Mouse (Mus musculus) forebrain, embryonic 14.5 days (tissue): Measurements from ENCODE around the gene Elp5. TPM values are rescaled to one million over a fixed set of nuclear protein-coding genes. Genes with fewer than 3 reads are reported as not detected.

Experiments
- ATAC-seq: fragments of 200-750 bp; cut with Nextera tagmentation; 2 replicates; pipeline ENCODE4 v1.8.0; 2017; ENCODE audit warnings: mild to moderate bottlenecking, moderate library complexity
- DNase-seq: peaks from one replicate; pipeline ENCODE4 v3.0.0-alpha.2; 2015; ENCODE audit warnings: low spot score
- H3K27ac ChIP-seq: fragments of 300-500 bp; sonication (generic); 2 replicates; pipeline ENCODE4 v1.5.1; 2014; ENCODE audit warnings: low read depth, mild to moderate bottlenecking, control low read depth, low read length, moderate library complexity
- H3K27me3 ChIP-seq: fragments of 300-500 bp; sonication (generic); replicated peaks from 2 replicates; pipeline ENCODE4 v1.6.1; 2014; ENCODE audit warnings: low read length, control low read depth, mixed read lengths; ENCODE audit not compliant: control insufficient read depth, insufficient read depth
- H3K36me3 ChIP-seq: fragments of 300-500 bp; sonication (generic); 2 replicates; pipeline ENCODE4 v1.6.1; 2014; ENCODE audit warnings: low read length, control low read depth; ENCODE audit not compliant: control insufficient read depth, insufficient read depth
- H3K4me1 ChIP-seq: fragments of 300-500 bp; sonication (generic); 2 replicates; pipeline ENCODE4 v1.6.1; 2014; ENCODE audit warnings: antibody characterized with exemption, low read length, control low read depth; ENCODE audit not compliant: control insufficient read depth, insufficient read depth
- H3K4me2 ChIP-seq: fragments of 300-500 bp; sonication (generic); 2 replicates; pipeline ENCODE4 v1.6.1; 2014; ENCODE audit warnings: mild to moderate bottlenecking, control low read depth, low read length
- H3K4me3 ChIP-seq: fragments of 300-500 bp; sonication (generic); 2 replicates; pipeline ENCODE4 v1.5.1; 2014; ENCODE audit warnings: low read depth, low read length, control low read depth
- H3K9ac ChIP-seq: fragments of 300-500 bp; sonication (generic); 2 replicates; pipeline ENCODE4 v1.6.1; 2014; ENCODE audit warnings: mild to moderate bottlenecking, low read length, control low read depth, moderate library complexity
- H3K9me3 ChIP-seq: fragments of 300-500 bp; sonication (generic); replicated peaks from 2 replicates; pipeline ENCODE4 v1.6.1; 2016; ENCODE audit warnings: low read length, control low read depth, mixed read lengths; ENCODE audit not compliant: control insufficient read depth
- WGBS: fragments of 180-500 bp; shearing (Covaris S2); extraction: QIAGEN DNeasy Blood & Tissue Kit; methylation state at CpG from one replicate; pipeline ENCODE4 v1.1.7; 2014; 5-methylcytosine and 5-hydroxymethylcytosine counted together
- polyA plus RNA-seq: library from polyadenylated mRNA; unstranded; fragments of >200 nt; fragmentation: Nextera tagmentation; extraction: Ambion mirVana; gene quantifications from 2 replicates; pipeline ENCODE4 v1.2.1, GENCODE M21; 2014

Elp5 gene
- polyA plus RNA-seq = 189 and 203 TPM in 2 replicates

GRCm38 (mm10) chr11:69982225-69982624 lies at the start of gene Elp5:
Gene Elp5, minus strand, starts transcription at chr11:69982517.
- no peaks in the 10 kb centered on the region for H3K9me3 ChIP-seq
- H3K4me3 ChIP-seq = peak within 1 kb of the TSS; percentile 100
- H3K27me3 ChIP-seq = no peaks in the 10 kb centered on the region
- peaks cover 23% of the 10 kb centered on the region for H3K4me1 ChIP-seq
- 60% methylated on average over 8 of the region's 8 CpGs for WGBS
- H3K27ac ChIP-seq = peak within 1 kb of the TSS; percentile 98
- H3K9ac ChIP-seq = peak within 1 kb of the TSS; percentile 99
- DNase-seq = no peak
- H3K4me2 ChIP-seq = peak within 1 kb of the TSS; percentile 88
- no peak for ATAC-seq
- H3K36me3 ChIP-seq = peaks cover 39% of the 10 kb centered on the region

- peaks cover 38% of the 10 kb centered on the region for H3K4me1 ChIP-seq
- no peak overlapping the region for H3K9ac ChIP-seq
- WGBS = 95% methylated on average over 11 of the region's 11 CpGs
- no peaks in the 10 kb centered on the region for H3K27me3 ChIP-seq
- H3K4me2 ChIP-seq = no peak overlapping the region
- no peaks in the 10 kb centered on the region for H3K9me3 ChIP-seq
- DNase-seq (no peak), ATAC-seq (no peak)
- no peak overlapping the region for H3K27ac ChIP-seq
- H3K4me3 ChIP-seq = no peak overlapping the region
- peaks cover 43% of the 10 kb centered on the region for H3K36me3 ChIP-seq
These were observed 49.0 kb upstream of the Elp5 start for GRCm38 (mm10) chr11:70031321-70031670.

DNA sequence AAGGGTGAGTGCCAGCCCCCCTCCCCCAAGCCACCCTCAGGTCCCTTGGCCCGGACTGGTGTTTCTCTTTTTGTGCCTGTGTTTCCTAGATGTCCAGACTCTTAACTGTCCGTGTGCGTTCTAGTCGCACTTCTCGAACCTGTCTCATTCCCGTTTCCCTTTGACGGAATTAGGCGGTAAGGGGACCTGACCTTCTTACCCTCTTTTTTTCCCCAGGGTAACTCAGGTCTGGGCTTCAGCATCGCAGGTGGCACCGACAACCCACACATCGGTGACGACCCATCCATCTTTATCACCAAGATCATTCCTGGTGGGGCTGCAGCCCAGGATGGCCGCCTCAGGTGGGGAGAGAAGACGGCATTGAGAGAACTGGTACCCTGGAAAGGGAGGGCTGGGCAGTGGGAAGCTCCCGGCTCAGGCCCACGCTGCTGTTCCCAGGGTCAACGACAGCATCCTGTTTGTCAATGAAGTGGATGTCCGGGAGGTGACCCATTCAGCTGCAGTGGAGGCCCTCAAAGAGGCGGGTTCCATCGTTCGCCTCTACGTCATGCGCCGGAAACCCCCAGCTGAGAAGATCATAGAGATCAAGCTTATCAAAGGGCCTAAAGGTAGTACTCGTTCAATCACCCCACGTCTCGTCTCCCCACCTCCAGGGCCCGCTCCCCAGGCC lies 48.5 kb upstream of the Elp5 start:
- H3K9me3 ChIP-seq = no peaks in the 10 kb centered on the region
- H3K36me3 ChIP-seq = peaks cover 43% of the 10 kb centered on the region
- DNase-seq (no peak), ATAC-seq (no peak)
- peak overlapping the region; percentile 59 for H3K9ac ChIP-seq
- peak overlapping the region; percentile 59 for H3K4me2 ChIP-seq
- H3K27me3 ChIP-seq = no peaks in the 10 kb centered on the region
- peak overlapping the region; percentile 31 for H3K4me3 ChIP-seq
- H3K27ac ChIP-seq = peak overlapping the region; percentile 98
- 93% methylated on average over 28 of the region's 28 CpGs for WGBS
- peaks cover 43% of the 10 kb centered on the region for H3K4me1 ChIP-seq

GRCm38 (mm10) chr11:70029829-70030550 lies 47.7 kb upstream of the Elp5 start:
- peak; percentile 76 for DNase-seq

DNA sequence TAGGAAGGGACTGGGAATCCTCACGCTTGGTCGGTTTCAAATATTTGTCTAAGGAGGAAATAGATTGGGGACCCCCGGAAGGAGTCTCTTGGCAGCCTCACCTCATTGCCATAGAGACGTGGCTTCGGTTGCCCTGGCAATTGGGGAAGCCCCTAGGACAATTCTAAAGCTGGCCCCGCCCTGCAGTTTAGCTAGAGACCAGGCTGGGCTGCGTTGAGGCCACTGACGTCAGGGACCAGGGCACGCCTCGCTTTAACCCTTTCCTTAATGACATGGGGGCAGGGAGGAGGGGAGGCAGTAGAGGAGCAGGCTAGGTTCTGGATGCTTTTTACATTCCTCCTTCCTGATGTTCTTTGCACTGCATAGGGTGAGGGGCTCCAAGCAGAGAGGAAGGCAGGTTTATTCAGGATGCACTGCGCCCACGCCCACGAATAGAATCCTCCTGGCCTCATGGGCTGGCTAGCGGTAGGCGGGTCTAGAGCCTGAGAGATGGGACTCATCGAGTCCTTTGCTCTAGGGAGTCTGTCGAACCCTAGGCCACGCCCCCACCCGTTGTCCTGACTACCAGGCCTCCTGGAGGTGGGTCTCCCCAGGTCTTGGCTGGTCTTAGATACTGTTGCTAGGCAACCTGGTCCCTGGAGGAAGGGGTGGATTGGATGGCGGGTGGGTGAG lies 46.9 kb upstream of the Elp5 start:
- peaks cover 39% of the 10 kb centered on the region for H3K36me3 ChIP-seq
- peak; percentile 99 for DNase-seq
- WGBS = under 1% methylated on average over 20 of the region's 20 CpGs
- peak overlapping the region; percentile 31 for H3K4me3 ChIP-seq
- H3K4me1 ChIP-seq = peaks cover 53% of the 10 kb centered on the region
- no peaks in the 10 kb centered on the region for H3K9me3 ChIP-seq
- H3K27ac ChIP-seq = peak overlapping the region; percentile 98
- H3K9ac ChIP-seq = peak overlapping the region; percentile 59
- H3K27me3 ChIP-seq = no peaks in the 10 kb centered on the region
- peak overlapping the region; percentile 59 for H3K4me2 ChIP-seq
- peak; percentile 92 for ATAC-seq

More at GRCm38 (mm10) chr11:70029829-70030550, 47.7 kb upstream of the Elp5 start:
- Histone ChIP-seq H3K4me1 (peaks cover 48% of the 10 kb centered on the region), H3K9ac (peak overlapping the region; percentile 59), H3K27me3 (no peaks in the 10 kb centered on the region), H3K4me3 (peak overlapping the region; percentile 31), H3K4me2 (peak overlapping the region; percentile 59), H3K27ac (peak overlapping the region; percentile 98), H3K9me3 (no peaks in the 10 kb centered on the region), H3K36me3 (peaks cover 43% of the 10 kb centered on the region)
- 22% methylated on average over 11 of the region's 11 CpGs for WGBS
- ATAC-seq = peak; percentile 67

GRCm38 (mm10) chr11:70028401-70029129 lies 46.2 kb upstream of the Elp5 start:
- Histone ChIP-seq H3K27ac (peak overlapping the region; percentile 98), H3K27me3 (no peaks in the 10 kb centered on the region), H3K4me3 (peak overlapping the region; percentile 31), H3K9me3 (no peaks in the 10 kb centered on the region), H3K36me3 (peaks cover 32% of the 10 kb centered on the region), H3K4me1 (peaks cover 58% of the 10 kb centered on the region), H3K4me2 (peak overlapping the region; percentile 59), H3K9ac (peak overlapping the region; percentile 59)
- DNase-seq (no peak), ATAC-seq (peak; percentile 3; the same call in 1 of the 2 replicates)
- 18% methylated on average over 12 of the region's 12 CpGs for WGBS

- Histone ChIP-seq H3K4me3 (no peak overlapping the region; the same call in 1 of the 2 replicates), H3K27me3 (no peaks in the 10 kb centered on the region), H3K4me2 (peak overlapping the region; percentile 59), H3K9me3 (no peaks in the 10 kb centered on the region), H3K27ac (peak overlapping the region; percentile 98), H3K9ac (peak overlapping the region; percentile 59), H3K4me1 (peaks cover 68% of the 10 kb centered on the region), H3K36me3 (peaks cover 20% of the 10 kb centered on the region)
- WGBS = 25% methylated on average over 9 of the region's 9 CpGs
- ATAC-seq (no peak), DNase-seq (no peak)
These were observed 45.1 kb upstream of the Elp5 start for GRCm38 (mm10) chr11:70027397-70027796.

GRCm38 (mm10) chr11:70026689-70027088 lies 44.4 kb upstream of the Elp5 start:
- DNase-seq (peak; percentile 65), ATAC-seq (no peak)
- H3K27me3 ChIP-seq = no peaks in the 10 kb centered on the region

More at GRCm38 (mm10) chr11:70026689-70027088, 44.4 kb upstream of the Elp5 start:
- peaks cover 13% of the 10 kb centered on the region for H3K36me3 ChIP-seq
- WGBS = 3% methylated on average over 16 of the region's 19 CpGs
- peak overlapping the region; percentile 98; the same call in 1 of the 2 replicates for H3K27ac ChIP-seq
- H3K9ac ChIP-seq = peak overlapping the region; percentile 59
- no peaks in the 10 kb centered on the region for H3K9me3 ChIP-seq
- H3K4me2 ChIP-seq = peak overlapping the region; percentile 59
- peak overlapping the region; percentile 20 for H3K4me3 ChIP-seq
- H3K4me1 ChIP-seq = peaks cover 73% of the 10 kb centered on the region
